Mouse (Mus musculus) urinary bladder, adult 18-20 months (tissue): ENCODE measurements at regions not wholly inside any gene's neighbourhood (a gene's known extent, or its start where the extent isn't known, plus 50 kb on each side); places are given as distances from the start of the nearest gene placed in this dataset.

Source experiments
- DNase-seq, 2 experiments: peaks; one replicate each; pipeline ENCODE4 v3.0.0; 2022; ENCODE audit warnings: low spot score in 2 of 2, mixed read lengths in 2 of 2

DNA sequence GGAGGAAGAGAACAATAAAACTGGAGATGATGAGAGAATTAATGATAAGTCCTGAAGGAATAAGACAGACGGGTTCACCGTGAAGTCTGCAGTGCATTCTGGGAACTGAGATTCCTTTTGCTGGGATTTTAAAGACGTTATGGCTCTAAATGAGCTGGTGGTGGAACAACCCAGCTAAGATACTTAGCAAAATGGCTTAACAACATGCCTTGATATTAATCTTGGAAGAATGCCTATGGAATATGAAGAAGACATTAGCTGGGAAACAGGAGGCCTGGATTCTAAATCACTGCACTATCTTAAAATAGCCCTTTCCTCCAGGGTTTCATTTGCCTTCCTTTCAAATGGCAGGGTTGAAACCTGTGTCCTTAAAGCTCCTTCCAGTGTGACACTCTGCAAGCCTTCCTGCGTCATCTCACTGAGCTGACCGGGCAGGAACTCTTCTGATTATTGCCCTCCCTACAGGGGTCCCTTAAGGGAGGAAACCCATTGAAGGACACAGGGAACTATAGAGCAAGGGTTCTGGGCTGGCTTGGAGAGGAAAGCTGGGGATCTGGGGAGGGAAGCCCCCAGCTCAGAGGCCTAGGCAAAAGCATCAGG, 323.9 kb upstream of the Trib2 start:
- DNase-seq, result no peak

DNA sequence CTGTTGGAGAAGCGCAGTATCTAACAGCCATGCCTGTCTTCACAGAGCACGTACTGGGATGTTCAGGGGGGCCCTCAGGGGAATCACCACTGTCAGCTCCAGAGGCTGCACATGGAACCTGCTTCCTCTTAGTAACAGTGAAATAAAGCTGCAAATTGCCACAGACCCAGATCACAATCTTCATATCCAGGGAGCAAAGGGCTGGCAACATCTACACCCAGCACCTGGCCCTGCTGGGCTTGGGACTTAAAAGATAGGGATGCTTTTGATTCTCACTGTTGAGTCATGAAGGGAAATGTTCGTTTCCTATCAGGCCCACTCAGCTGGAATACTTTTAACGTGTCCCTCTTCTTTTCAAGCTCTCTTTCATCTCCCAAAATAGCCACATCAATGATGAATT, 322.4 kb upstream of the Trib2 start:
- DNase-seq, result no peak

DNA sequence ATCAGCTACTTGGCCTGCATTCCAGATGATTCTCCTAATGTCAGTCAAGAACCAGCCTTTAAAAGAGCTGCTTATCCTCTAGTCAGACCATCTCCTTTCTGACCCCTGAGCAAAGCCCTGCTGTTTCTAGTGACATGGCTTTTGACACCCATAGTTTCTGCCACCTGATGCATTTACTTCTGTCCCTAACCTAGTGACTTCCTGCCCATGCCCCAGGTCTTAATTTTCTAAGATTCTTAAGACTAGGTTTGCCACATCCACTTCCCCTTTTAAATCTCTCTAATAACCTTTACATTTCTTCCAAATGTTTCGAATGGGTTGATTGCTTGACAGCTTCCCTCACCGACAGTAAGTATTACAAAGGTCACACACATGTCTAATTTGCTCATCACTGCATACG, 321.1 kb upstream of the Trib2 start:
- DNase-seq, result no peak

DNA sequence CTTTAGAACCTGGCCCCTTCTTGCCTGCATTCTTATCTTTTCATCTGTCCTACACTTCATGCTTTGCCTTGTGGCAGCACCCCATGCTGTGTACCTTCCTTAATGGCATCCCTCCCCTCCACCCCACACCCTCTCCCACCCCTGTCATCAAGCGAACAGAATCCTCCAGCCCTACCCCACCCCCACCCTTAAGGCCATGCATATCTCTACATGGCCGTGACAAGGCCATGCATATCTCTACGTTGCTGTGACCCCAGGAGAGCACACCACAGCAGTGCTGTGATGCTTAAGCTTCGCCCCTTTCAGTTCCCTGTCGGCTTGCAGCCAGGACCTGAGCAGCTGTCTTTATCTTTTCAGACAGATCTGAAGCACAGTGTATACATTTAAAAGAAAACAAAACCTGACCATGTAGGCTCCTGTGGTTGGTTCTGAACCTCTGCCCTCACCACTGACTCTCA, 319.5 kb upstream of the Trib2 start:
- no peak for DNase-seq

DNA sequence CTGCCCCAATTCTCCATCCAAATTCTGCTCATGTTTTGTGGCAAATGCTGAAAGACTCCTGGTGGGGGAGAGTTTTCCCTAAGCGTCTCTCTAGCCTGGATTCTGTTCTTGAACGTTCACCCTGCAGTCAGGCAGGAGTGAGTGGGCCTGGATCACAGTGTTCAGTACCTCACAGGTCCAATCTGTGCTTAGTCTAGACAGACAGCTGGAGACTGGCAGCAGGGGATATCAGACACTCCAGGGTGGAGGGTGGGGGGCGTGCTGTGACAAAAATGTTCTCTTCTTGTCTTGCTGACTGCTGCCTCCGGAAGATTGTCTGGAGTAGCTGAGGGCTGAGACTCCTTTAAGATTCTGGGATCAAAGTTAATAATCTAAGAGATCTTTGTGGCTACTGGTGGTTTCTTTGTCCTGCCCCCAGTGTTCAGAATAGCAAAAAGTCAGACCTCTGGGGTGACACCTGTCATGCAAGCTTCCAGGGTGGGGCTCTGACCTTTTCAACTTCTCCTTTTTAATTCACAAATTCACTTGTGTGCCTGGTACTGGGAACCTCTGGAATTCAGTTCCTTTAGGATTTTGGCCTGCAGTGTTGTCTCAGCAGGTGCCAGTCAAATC, 319.0 kb upstream of the Trib2 start:
- DNase-seq, result no peak

DNA sequence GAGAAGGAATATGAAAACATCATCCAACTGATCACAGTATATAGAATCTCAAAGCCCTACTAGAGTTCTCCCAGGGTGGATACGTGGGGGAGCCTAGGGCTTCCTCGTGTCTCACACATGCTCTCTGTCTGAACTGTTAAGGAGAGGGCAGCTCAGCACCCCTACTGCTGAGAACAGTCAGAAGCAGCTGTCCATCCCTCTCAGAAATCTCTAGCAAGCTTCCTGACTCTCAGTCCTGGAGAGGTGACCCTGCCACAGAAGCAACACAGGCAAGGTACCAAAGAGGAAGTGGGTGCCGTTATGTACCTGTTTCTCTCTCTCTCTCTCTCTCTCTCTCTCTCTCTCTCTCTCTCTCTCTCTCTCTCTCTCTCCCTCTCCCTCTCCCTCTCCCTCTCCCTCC, 317.7 kb upstream of the Trib2 start:
- no peak for DNase-seq

DNA sequence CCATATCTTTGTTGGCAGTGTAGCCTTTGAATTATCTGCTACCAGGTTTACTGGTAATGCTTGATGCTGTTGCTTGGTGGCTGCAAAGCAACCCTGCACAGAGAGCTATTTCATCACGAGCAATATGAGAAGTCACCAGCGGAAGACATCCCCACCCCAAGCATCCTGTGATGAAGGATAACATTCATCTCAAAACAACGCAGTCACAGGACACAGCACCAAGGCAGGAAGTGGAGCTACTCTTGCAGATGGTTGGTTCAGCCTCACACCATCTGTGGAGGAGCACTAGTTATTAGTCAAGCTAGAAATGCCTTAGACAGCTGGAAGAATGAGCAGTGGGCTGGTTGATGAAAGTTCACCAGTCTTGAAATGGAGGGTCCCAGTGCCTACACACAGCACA, 316.5 kb upstream of the Trib2 start:
- no peak for DNase-seq

DNA sequence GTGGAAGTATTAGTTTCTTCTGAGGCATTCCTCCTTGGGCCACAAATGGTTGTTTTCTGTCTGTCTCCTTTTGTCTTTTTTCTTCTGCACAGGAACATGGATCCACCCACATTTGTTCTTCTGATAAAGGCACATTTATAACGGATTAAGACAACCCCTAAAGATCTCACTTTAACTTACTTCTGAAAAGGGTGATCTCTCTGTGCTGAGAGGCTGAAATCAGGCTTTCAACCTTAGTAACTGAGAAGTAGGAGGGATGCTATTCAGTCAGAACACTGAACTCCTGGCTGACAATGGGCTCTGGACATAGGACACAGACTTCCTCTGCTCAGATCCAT, 315.0 kb upstream of the Trib2 start:
- no peak for DNase-seq

DNA sequence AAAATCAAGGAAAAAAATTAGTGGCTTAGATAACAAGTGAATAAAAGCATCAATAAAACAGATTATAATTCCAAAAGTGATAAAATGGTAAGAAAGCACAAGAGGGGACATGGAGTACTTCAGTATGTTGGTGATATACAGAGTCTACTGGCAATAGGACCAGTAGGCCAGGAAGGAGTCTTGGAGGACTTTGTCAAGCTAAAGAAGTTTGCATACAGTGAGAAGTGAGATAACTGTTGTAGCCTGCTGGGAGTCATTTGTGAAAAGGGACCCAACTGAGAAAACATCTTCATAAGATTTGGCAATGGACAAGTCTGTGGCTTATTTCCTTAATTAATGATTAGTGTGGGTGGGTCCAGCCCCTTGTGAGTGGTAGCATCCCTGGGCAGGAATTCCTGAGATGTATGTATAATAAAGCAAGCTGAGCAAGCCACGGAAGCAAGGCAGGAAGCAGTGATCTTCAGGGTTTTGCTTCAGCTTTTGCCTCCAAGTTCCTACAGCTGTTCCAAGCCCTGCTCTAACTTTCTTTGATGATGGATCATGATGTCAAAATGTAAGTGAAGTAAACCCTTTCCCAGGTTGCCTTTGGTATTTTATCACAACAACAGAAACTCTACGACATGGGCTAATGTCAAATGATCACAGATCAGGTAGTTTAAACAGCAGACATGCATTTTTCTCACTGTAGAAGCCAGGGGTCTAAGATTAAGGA, 314.5 kb upstream of the Trib2 start:
- no peak for DNase-seq

DNA sequence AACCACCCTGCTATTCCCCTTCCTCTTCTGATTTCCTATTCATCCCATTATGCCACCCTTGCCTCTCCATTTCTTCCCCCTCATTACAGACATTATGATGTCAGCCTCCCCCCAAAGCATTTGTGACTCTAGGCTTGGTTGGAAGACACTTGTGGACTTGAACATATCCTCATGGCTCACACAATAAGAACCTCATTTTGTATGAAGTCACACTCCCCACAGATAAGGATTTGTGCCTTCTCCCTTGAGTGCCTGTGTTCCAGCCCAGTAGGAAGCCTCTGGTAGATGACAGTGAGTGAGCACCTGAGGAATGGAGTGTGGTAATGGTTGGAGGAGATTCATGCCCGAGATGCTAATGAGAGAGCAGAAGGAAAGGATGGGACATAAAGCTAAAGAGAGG, 313.9 kb upstream of the Trib2 start:
- DNase-seq, result no peak

DNA sequence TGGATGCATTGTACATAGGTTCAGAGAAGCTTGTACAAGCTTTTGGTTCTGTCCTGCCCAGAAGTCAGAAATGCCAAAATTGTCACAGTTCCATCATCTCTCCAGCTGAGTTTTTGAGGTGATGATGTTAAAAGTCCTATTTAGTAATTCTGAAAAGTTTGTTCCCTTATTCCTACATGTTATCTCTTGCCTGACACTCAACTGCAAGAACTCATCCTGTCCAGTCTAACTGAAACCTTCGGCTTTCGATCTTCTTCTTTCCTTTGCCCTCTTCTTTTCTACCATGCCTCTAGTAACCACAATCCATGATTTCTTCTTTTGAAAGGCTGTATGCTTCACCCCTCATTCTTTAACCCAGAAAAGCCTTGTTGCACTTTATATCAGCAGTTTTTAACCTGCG, 313.2 kb upstream of the Trib2 start:
- DNase-seq, result no peak

DNA sequence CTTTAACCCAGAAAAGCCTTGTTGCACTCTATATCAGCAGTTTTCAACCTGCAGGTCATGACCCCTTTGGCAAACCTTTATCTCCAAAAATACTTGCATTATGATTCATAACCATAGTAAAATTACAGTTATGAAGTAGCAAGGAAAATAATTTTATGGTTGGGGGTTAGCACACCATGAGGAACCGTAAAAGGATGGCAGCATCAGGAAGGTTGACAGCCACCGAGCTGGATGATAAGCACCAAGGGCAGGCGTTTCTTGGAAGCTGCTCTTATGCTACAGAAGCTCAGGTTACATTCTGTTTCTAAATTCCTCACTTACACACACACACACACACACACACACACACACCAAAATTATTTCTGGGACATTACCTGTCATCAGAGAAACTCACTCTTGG, 312.5 kb upstream of the Trib2 start:
- no peak for DNase-seq

DNA sequence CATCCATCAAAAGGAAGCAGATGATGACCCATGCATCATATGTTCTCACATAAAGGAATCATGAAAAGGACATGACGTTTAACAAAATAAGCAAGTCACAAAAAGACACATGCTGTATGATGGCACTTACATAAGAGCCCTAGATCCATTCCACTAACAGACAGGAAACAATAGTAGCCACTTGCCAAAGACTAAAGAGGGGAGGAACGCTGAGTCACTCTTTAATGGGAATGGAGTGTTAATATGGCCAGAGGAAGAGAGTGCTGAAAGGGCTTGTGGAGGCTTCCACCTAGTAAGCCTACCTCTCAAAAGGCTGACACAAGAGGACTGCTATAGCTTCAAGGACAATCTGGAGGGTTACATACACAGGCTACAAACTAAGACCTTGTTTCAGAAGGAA, 308.2 kb upstream of the Trib2 start:
- no peak for DNase-seq

DNA sequence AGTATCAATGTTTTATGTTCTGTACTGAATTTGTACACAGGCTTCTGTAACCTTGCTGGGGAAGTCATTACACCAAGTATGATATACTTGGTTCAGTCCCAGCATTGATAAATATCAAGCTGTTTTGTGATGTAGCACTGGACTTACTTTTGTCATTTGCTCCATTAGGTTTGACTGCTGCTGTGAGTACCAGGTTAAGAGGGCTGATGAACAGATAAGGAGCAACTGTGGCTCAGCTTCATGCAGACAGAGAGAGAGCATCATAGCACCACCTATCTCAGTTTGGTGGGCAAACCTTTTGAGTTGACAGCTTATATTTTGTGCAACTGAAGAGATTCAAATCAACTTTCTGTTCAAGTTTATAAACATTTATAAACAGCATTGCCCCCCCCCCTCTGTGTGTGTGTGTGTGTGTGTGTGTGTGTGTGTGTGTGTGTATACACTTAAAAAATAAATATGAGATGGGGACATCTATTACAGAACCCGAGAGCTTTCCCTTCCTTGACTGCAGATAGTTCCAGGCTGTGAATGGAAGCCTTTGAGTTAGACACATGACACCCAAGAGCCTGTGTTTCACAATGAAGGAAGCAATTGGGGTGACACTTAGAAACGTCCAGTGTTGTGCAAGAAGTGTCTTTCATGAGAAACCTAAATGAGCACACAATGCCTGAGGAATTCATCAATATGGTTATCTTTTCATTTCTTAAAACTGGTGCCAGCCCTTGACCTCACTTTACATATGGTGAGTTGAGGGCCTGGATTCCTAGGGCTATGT, 305.8 kb upstream of the Trib2 start:
- no peak for DNase-seq

DNA sequence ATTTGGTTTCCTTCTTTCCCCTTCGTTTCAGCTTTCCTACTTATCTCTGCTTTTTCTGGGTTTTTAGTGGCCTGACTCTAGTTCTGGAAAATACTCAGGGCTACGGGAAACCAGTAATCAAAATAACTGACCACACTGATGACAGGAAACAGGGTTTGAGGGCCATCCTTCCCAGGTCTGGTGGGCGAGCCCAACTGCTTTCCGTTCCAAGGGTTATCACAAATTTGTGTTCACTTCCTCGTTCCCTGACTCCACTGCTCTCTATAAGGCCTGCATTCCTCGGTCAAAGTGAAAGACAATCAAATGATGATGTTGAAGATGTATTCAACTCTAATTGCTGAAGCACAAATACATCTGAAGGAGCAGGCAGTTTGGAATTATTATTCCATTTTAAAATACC, 305.1 kb upstream of the Trib2 start:
- no peak for DNase-seq

DNA sequence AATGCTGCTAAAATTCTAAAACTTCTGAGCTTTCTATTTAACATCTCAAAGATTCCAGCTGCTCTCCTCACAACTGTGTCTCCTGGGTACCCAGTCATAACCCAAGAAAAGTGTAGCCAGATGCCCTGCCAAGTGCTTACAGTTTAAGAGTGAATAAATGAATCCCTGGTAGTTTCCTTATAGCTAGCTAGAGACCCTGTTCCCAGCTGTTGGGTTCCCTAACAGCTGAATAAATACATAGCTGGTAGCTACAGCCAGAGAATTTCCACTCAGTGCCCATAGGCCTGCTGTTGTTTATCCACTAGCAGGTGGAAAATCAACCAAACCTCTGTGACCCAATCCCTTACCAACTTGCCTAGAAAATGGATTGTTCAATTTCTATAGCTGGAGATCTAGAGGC, 302.0 kb upstream of the Trib2 start:
- DNase-seq, result no peak

DNA sequence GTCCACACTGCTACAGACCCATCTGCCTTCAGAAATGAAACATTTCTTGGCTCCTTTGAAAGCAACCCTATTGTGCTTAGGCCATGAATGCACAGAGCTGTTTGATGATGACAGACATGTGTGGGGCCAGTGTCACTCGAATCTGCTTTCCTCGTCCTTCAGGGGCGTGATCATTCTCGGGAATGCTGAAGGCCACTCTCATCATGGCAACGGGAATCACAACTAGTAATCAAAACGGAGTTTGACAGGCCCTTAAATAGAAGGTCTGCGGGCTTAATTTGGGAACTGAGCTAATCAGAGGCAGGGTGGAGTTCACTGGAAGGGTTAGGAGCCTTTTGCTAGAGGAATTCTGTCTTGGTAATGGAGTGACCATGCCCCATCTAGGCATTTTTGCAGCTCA, 290.2 kb upstream of the Trib2 start:
- no peak for DNase-seq

DNA sequence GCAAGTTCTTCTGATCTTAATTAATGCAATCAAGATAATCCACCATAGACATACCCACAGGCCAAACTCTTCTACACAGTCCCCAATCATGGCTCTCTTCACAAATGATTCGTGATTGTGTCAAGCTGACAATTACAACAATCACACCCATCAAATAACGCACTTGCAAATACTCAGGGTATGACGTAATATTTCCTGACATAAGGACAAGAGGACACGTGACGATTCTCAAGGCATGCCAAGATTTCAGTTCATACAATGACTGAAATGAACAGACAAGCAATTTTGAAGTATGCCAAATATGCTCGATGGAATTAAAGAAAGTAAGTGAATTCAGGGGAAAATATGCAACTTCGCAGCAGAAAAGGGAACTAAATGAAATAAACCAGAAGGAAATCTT, 282.1 kb upstream of the Trib2 start:
- DNase-seq, result no peak

DNA sequence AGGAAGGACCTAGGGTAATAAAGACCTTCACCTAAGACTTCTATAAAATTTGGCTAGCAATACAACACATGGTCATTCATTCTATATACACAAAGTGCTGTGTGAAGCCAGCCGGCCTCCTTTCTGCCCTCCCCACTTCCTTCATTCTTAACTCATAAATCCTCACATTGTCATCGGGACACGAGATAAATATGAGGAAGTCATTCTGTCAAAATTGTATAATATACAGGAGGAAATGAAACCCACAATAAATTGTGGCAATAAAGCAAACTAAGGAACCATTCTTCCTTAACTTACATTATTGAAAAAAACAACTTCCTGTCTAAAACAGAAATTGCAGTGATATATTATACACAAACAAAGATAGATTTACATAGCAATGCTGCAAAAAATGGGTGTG, 275.9 kb upstream of the Trib2 start:
- DNase-seq, result no peak

DNA sequence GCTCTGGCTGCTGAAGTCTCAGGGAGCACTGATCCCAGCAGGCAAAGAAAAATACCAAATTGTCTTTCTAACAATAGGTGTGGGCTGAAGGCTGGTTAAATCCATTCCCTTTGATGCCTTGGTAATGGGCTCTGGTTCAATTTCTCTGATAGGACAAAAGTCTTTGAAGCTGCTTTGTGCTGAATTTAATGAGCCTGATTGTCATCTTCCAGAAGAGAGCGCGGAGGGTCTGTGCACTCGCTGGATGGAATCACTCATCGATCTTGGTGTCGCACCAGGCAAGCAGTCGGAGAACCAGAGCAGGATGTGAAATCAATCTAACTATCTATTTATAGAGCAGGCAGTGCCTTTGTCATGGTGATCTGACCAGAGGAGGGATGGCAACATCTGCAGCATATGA, 274.6 kb upstream of the Trib2 start:
- no peak for DNase-seq

DNA sequence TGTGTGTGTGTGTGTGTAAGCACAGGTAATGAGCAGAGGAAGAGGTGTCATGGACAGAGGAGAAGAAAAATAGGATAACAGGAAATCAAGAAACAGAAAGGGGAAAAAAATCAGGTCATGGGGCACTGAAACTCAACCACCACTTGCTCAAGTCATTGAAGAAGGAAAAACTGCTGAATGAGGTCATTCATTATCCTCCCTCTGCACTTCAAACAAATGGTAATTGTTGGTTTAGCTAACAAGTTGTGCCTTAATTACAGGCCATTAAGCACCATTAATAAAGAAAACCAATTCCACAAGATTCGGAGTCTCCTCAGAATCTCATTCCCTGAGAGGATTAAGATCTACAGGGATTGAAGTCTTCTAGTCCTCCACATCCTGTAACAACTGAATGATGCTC, 266.5 kb upstream of the Trib2 start:
- DNase-seq, result no peak

DNA sequence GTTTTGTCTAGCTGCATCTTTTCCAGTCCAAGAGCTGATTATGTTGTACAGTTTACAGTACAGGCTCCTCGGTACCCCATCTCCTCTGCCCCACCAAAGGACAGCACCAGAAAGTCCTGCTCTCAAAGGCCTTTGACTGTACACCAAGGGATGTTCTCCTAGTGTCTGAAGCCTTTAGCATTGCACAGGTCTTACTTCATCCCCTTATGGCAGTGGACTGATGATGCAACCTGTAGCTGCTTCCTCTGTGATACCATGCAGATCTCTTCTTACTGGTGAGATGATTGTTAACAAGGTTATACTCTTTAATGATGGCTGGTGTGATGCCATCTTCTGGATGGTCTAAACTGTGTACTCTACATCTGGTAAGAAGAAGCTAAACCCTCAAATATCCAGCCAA, 260.5 kb upstream of the Trib2 start:
- DNase-seq, result no peak

DNA sequence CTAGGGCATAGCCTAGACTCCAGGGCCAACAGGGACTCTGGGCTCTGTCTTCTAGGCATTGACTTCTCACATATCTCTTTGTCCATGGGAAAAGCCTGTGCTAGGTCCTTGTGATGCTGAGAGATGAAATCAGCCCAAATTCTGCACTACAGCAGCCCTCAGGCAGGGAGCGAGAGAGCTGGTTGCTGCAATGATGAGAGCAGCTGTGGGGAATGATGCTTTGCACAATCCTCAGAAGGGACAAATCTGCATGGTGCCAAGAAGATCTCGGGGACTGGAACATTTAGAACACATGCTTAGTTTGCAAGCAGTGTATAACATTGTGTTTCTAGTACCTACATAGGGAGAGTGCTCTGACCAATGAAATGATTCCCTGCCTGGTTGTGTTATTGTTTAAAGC, 259.2 kb upstream of the Trib2 start:
- DNase-seq, result no peak
